Mouse (Mus musculus) cerebellum, postnatal 10 days (tissue): ENCODE data around the gene Map3k19.

Experiments used
- DNase-seq, 2 experiments: peaks; one replicate each; pipeline ENCODE4 v3.0.0; 2021; ENCODE audit warnings: mixed read lengths in 2 of 2

Gene Map3k19

GRCm38 (mm10) chr1:127796341-127796740 lies 58.5 kb downstream of the Map3k19 start:
- DNase-seq = no peak

- DNase-seq = no peak
Observed at GRCm38 (mm10) chr1:127795087-127795769, 59.6 kb downstream of the Map3k19 start.

- no peak for DNase-seq
Observed at GRCm38 (mm10) chr1:127793459-127793858, 61.4 kb downstream of the Map3k19 start.

- DNase-seq = no peak
Observed at GRCm38 (mm10) chr1:127788943-127789342, 65.9 kb downstream of the Map3k19 start.

- no peak for DNase-seq
Observed at GRCm38 (mm10) chr1:127785882-127786281, 68.9 kb downstream of the Map3k19 start.

GRCm38 (mm10) chr1:127783862-127784261 lies 71.0 kb downstream of the Map3k19 start:
- DNase-seq = no peak

- no peak for DNase-seq
Observed at GRCm38 (mm10) chr1:127780849-127781248, 74.0 kb downstream of the Map3k19 start.

- no peak for DNase-seq
Observed at GRCm38 (mm10) chr1:127780142-127780541, 74.7 kb downstream of the Map3k19 start.

- DNase-seq = no peak
Observed at GRCm38 (mm10) chr1:127778611-127779010, 76.2 kb downstream of the Map3k19 start.

- no peak for DNase-seq
Observed at GRCm38 (mm10) chr1:127776246-127776645, 78.6 kb downstream of the Map3k19 start.

GRCm38 (mm10) chr1:127775206-127775720 lies 79.6 kb downstream of the Map3k19 start:
- DNase-seq = no peak

- no peak for DNase-seq
Observed at GRCm38 (mm10) chr1:127774501-127774880, 80.3 kb downstream of the Map3k19 start.

- peak; percentile 99 to 100 for DNase-seq
Observed at GRCm38 (mm10) chr1:127773803-127774500, 80.9 kb downstream of the Map3k19 start, which contains the start of gene Ccnt2. Gene Ccnt2, plus strand, starts transcription at chr1:127774164.

- DNase-seq = no peak
Observed at GRCm38 (mm10) chr1:127773198-127773802, 81.5 kb downstream of the Map3k19 start.

GRCm38 (mm10) chr1:127766741-127767140 lies 88.1 kb downstream of the Map3k19 start:
- DNase-seq = no peak

GRCm38 (mm10) chr1:127765468-127765867 lies 89.4 kb downstream of the Map3k19 start:
- DNase-seq = peak; percentile 21 to 56
